Mouse (Mus musculus) limb, embryonic 12.5 days (tissue): ENCODE results near the gene Fat3. TPM values are rescaled to one million over a fixed set of nuclear protein-coding genes. Genes with fewer than 3 reads are reported as not detected.

ENCODE experiments used
- ATAC-seq: fragments of 200-750 bp; cut with Nextera tagmentation; 2 replicates; pipeline ENCODE4 v1.8.0; 2017; ENCODE audit warnings: low read depth, moderate TSS enrichment; ENCODE audit not compliant: insufficient number of reproducible peaks, insufficient read depth, low FRiP score, low TSS enrichment
- H3K27ac ChIP-seq: fragments of 300-500 bp; sonication (generic); 2 replicates; pipeline ENCODE4 v1.5.1; 2016; ENCODE audit warnings: mild to moderate bottlenecking, moderate library complexity
- H3K27me3 ChIP-seq: fragments of 300-500 bp; sonication (generic); 2 replicates; pipeline ENCODE4 v1.6.1; 2016; ENCODE audit warnings: mild to moderate bottlenecking, moderate library complexity
- H3K36me3 ChIP-seq: fragments of 300-500 bp; sonication (generic); 2 replicates; pipeline ENCODE4 v1.6.1; 2016; ENCODE audit warnings: mild to moderate bottlenecking, moderate library complexity
- H3K4me1 ChIP-seq: fragments of 300-500 bp; sonication (generic); replicated peaks from 2 replicates; pipeline ENCODE4 v1.6.1; 2016
- H3K4me2 ChIP-seq: fragments of 300-500 bp; sonication (generic); 2 replicates; pipeline ENCODE4 v1.6.1; 2016; ENCODE audit warnings: mild to moderate bottlenecking, moderate library complexity
- H3K4me3 ChIP-seq: fragments of 300-500 bp; sonication (generic); replicated peaks from 2 replicates; pipeline ENCODE4 v1.5.1; 2016; ENCODE audit warnings: mild to moderate bottlenecking
- H3K9ac ChIP-seq: fragments of 300-500 bp; sonication (generic); replicated peaks from 2 replicates; pipeline ENCODE4 v1.6.1; 2016; ENCODE audit warnings: mild to moderate bottlenecking, moderate library complexity
- H3K9me3 ChIP-seq: fragments of 300-500 bp; sonication (generic); 2 replicates; pipeline ENCODE4 v1.6.1; 2016; ENCODE audit warnings: mild to moderate bottlenecking, moderate library complexity
- WGBS: fragments of 180-500 bp; shearing (Covaris S2); methylation state at CpG from one replicate; pipeline ENCODE4 v1.1.7; 2016; 5-methylcytosine and 5-hydroxymethylcytosine counted together
- polyA plus RNA-seq: library from polyadenylated mRNA; unstranded; fragments of >200 nt; fragmentation: Nextera tagmentation; extraction: Ambion mirVana; gene quantifications from 2 replicates; pipeline ENCODE4 v1.2.1, GENCODE M21; 2016

Fat3 gene
- polyA plus RNA-seq, 1 experiment from 2014 or later = 5.1 TPM

DNA sequence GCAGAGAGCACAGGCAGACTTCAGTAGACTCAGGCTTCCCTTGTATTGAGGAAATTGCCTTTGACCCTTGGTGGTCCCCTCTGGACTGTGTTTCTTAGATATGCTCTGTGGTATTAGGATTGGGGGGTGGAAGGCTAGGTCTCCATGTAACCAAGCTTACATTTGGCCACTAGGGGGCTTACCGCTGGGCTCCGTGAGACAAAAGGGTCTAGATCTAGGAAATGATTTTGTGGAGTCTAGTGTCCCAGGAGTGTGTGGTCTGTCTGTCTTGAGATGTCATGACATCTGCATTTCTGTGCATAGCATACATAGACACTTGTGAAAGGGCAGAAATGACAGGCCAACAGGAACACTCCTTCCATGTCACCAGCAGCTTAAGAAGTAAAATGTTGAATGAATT is 561.5 kb downstream of the Fat3 start:
- no peak overlapping the region for H3K4me2 ChIP-seq
- H3K4me3 ChIP-seq = no peak overlapping the region
- H3K9me3 ChIP-seq = no peaks in the 10 kb centered on the region
- 0 out of 2 replicates have a peak, but pooled peaks cover 5% of the 10 kb centered on the region for H3K36me3 ChIP-seq
- H3K27me3 ChIP-seq = no peaks in the 10 kb centered on the region
- WGBS = 54% methylated on average over 2 of the region's 2 CpGs
- no peak for ATAC-seq
- no peak overlapping the region for H3K9ac ChIP-seq
- H3K4me1 ChIP-seq = peaks cover 22% of the 10 kb centered on the region
- H3K27ac ChIP-seq = no peak overlapping the region

DNA sequence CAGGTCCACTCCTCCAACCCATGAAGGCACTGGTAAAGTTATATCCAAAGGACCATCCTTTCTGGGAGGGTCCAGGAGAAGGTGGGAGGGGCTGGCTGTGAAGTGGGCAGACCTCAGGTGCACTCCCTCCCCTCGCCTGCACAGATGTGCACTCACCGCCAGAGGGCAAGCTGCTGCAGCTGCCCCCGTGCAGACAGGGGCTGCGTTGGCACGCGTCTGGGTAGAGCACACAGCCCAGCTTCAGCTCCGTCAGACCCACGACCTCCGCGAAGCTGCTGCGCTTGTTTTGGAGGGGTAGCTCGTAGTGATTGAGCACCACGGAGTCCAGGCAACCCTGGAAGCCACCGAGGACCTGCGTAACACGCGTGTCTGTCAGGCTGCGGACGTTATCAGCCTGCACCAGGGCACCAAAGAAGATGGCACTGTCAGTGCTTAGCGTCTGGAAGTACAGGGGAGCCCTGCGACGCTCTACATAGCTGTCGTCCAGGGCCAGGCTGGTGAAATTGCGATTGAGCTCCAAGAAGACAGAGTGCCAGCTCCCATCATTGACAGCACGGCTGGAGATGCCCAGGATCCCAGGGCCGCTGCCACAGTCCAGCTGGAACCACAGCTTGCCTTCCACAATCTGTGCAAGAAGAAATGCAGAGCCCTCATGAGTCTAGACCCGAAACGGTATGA is 563.1 kb downstream of the Fat3 start:
- Histone ChIP-seq H3K27me3 (no peaks in the 10 kb centered on the region), H3K36me3 (0 out of 2 replicates have a peak, but pooled peaks cover 5% of the 10 kb centered on the region), H3K4me2 (no peak overlapping the region), H3K9me3 (no peaks in the 10 kb centered on the region), H3K4me3 (no peak overlapping the region), H3K9ac (no peak overlapping the region), H3K4me1 (peaks cover 12% of the 10 kb centered on the region), H3K27ac (no peak overlapping the region)
- ATAC-seq = no peak
- WGBS = 72% methylated on average over 28 of the region's 28 CpGs

DNA sequence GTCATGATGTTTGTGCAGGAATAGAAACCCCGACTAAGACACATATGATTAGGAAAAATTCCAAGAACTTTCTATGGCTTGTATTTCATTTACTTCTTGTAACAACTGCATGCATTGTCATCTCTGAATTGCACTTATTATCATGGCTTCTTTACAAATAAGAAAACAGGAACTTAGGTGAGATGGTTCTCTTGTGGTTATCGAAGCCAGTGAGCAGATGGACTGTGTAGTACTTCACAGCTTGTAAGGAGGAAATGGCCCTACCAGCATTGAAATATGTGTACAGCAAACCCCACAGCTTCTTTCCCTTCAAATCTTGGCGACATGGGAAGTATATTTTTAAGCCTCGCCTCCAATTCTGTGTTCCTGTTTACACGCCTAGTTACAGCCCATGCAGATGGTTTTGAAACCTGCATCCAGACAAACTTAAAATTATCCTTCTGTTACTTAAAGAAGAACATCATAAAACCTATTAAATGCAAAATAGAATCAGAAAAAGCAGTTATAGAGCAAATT is 570.1 kb downstream of the Fat3 start:
- H3K36me3 ChIP-seq = no peaks in the 10 kb centered on the region
- H3K9me3 ChIP-seq = no peaks in the 10 kb centered on the region
- H3K4me3 ChIP-seq = no peak overlapping the region
- no peaks in the 10 kb centered on the region for H3K27me3 ChIP-seq
- H3K4me1 ChIP-seq = 0 out of 2 replicates have a peak, but pooled peaks cover 2% of the 10 kb centered on the region
- no peak overlapping the region for H3K9ac ChIP-seq
- no peak overlapping the region for H3K27ac ChIP-seq
- ATAC-seq = no peak
- 85% methylated on average over 5 of the region's 5 CpGs for WGBS
- no peak overlapping the region for H3K4me2 ChIP-seq

- H3K27me3 ChIP-seq = no peaks in the 10 kb centered on the region
- no peak for ATAC-seq
- H3K4me3 ChIP-seq = no peak overlapping the region
- 87% methylated on average over 2 of the region's 2 CpGs for WGBS
- no peak overlapping the region for H3K9ac ChIP-seq
- no peak overlapping the region for H3K4me2 ChIP-seq
- no peaks in the 10 kb centered on the region for H3K4me1 ChIP-seq
- no peaks in the 10 kb centered on the region for H3K36me3 ChIP-seq
- no peak overlapping the region for H3K27ac ChIP-seq
- H3K9me3 ChIP-seq = no peaks in the 10 kb centered on the region
These were observed 572.8 kb downstream of the Fat3 start for GRCm38 (mm10) chr9:15928331-15928730.

- no peak overlapping the region for H3K9ac ChIP-seq
- no peak overlapping the region for H3K4me3 ChIP-seq
- H3K27me3 ChIP-seq = peaks cover 3% of the 10 kb centered on the region; the same call in 1 of the 2 replicates
- WGBS = 80% methylated on average over 5 of the region's 5 CpGs
- ATAC-seq = no peak
- no peak overlapping the region for H3K27ac ChIP-seq
- H3K36me3 ChIP-seq = no peaks in the 10 kb centered on the region
- no peaks in the 10 kb centered on the region for H3K4me1 ChIP-seq
- no peaks in the 10 kb centered on the region for H3K9me3 ChIP-seq
- no peak overlapping the region for H3K4me2 ChIP-seq
These were observed 573.6 kb downstream of the Fat3 start for GRCm38 (mm10) chr9:15927378-15928083.

DNA sequence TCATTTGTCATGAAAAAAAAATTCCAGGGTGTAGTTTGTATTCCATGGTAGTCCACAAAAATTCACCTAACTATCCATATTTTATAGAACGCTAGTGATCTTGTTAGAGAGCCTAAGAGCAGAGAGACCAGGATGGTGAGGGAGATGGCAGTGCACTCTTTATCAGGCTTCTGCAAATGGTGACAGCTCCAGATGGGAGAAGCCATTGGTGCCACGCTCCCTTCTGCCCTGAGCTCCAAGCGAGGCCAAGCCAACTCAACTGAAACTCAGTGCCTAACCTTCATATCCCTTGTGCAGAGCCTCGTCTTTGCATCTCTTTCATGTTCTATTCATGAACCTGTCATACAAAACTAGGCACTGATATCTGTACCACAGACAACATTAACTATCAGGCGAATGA is 575.8 kb downstream of the Fat3 start:
- Histone ChIP-seq H3K4me3 (no peak overlapping the region), H3K9me3 (no peaks in the 10 kb centered on the region), H3K9ac (no peak overlapping the region), H3K27me3 (peaks cover 5% of the 10 kb centered on the region; the same call in 1 of the 2 replicates), H3K4me1 (no peaks in the 10 kb centered on the region), H3K4me2 (no peak overlapping the region), H3K27ac (no peak overlapping the region), H3K36me3 (no peaks in the 10 kb centered on the region)
- no peak for ATAC-seq
- 90% methylated on average over 5 of the region's 5 CpGs for WGBS

- Histone ChIP-seq H3K4me2 (no peak overlapping the region), H3K9ac (no peak overlapping the region), H3K4me3 (no peak overlapping the region), H3K4me1 (no peaks in the 10 kb centered on the region), H3K9me3 (no peaks in the 10 kb centered on the region), H3K27me3 (peaks cover 5% of the 10 kb centered on the region; the same call in 1 of the 2 replicates), H3K36me3 (0 out of 2 replicates have a peak, but pooled peaks cover 8% of the 10 kb centered on the region), H3K27ac (no peak overlapping the region)
- ATAC-seq = no peak
- 82% methylated on average over 4 of the region's 4 CpGs for WGBS
These were observed 580.8 kb downstream of the Fat3 start for GRCm38 (mm10) chr9:15920271-15920670.

DNA sequence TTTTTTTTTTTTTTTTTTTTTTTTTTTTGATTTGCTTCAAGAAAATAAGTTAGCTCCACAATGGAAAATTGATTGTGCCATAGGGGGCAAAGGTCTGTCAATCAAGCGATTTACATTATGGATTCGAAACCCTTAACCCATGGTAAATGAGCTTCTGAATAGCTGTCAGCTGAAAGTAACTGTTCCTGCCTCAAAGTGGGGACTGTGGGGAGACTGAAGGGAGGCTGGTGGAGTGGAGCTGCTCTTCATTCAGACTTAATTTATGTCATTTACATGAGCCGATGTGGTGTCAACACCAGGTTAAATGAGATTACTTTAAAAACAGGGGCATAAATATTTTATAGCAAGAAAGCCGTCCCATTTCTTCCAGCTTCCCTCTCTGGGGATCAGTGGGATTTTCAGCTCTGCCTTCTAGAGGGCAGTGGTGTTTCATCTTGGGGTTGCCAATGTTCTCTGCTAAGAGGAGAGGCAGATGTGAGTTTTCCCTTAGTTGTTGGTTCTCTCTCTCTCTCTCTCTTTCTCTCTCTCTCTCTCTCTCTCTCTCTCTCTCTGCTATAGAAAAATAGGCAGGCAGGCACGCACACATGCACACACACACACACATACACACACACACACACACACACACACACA is 581.6 kb downstream of the Fat3 start:
- Histone ChIP-seq H3K9ac (no peak overlapping the region), H3K27me3 (peaks cover 5% of the 10 kb centered on the region; the same call in 1 of the 2 replicates), H3K4me2 (no peak overlapping the region), H3K9me3 (no peaks in the 10 kb centered on the region), H3K4me3 (no peak overlapping the region), H3K4me1 (no peaks in the 10 kb centered on the region), H3K36me3 (0 out of 2 replicates have a peak, but pooled peaks cover 8% of the 10 kb centered on the region), H3K27ac (no peak overlapping the region)
- ATAC-seq = no peak
- WGBS = 53% methylated on average over 5 of the region's 5 CpGs

DNA sequence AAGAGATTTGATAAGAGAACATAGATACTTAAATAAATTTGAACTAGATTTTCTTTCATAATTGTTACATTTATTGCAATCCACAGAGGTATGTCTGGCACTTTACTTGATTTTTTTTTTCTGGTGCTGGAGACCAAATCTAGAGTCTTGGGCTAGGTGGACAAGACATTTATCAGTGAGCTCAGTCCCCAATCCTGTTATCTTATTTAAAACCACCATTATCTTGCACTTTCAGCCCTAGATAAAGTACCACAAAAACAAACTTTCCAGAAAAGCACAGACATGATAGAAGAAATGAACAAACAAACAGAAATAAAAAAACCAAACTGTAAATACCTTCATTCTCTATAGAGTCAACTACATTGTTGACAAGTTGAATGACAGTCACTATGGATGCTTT is 584.5 kb downstream of the Fat3 start:
- H3K4me1 ChIP-seq = no peaks in the 10 kb centered on the region
- no peak overlapping the region for H3K9ac ChIP-seq
- H3K36me3 ChIP-seq = 0 out of 2 replicates have a peak, but pooled peaks cover 8% of the 10 kb centered on the region
- H3K9me3 ChIP-seq = no peaks in the 10 kb centered on the region
- H3K4me2 ChIP-seq = no peak overlapping the region
- no peaks in the 10 kb centered on the region for H3K27me3 ChIP-seq
- no peak for ATAC-seq
- no peak overlapping the region for H3K27ac ChIP-seq
- H3K4me3 ChIP-seq = no peak overlapping the region

DNA sequence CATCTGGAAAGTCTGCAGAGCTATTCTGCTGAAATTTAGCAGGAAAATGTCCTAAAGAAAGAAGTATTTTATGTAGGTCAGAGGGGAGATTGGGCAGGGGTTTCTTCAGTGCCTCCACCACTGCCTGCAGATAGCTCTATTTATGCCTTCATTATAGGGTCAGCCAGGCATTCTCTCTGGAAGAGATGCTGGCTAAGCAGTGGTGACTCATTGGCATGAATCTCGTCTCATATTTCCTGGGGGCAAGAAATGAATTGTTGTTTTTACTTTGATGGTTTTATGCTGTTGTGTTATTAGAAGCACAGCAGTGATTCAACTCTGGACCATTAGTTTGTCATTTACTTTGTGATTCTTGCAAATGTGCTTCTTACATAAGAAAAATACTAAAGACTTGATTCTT is 588.4 kb downstream of the Fat3 start:
- H3K4me2 ChIP-seq = no peak overlapping the region
- H3K9ac ChIP-seq = no peak overlapping the region
- H3K4me3 ChIP-seq = no peak overlapping the region
- no peaks in the 10 kb centered on the region for H3K4me1 ChIP-seq
- no peak for ATAC-seq
- no peaks in the 10 kb centered on the region for H3K27me3 ChIP-seq
- H3K27ac ChIP-seq = no peak overlapping the region
- WGBS = 47% methylated on average over 1 of the region's 1 CpGs
- 0 out of 2 replicates have a peak, but pooled peaks cover 1% of the 10 kb centered on the region for H3K36me3 ChIP-seq
- no peaks in the 10 kb centered on the region for H3K9me3 ChIP-seq

- Histone ChIP-seq H3K9ac (no peak overlapping the region), H3K27ac (no peak overlapping the region), H3K9me3 (no peaks in the 10 kb centered on the region), H3K4me3 (no peak overlapping the region), H3K4me1 (no peaks in the 10 kb centered on the region), H3K36me3 (no peaks in the 10 kb centered on the region), H3K4me2 (no peak overlapping the region), H3K27me3 (no peaks in the 10 kb centered on the region)
- ATAC-seq = no peak
- 62% methylated on average over 2 of the region's 2 CpGs for WGBS
These were observed 591.5 kb downstream of the Fat3 start for GRCm38 (mm10) chr9:15909397-15910113.
